Mouse (Mus musculus): ENCODE data around the gene Oxct2a.
"Not testable (repeated sequence)": the region's sequence is repeated elsewhere in the genome, so short reads cannot be mapped to it uniquely, and the experiment has no call there.

The Oxct2a gene

GRCm38 (mm10) chr4:123311845-123312244, 11.6 kb downstream of the Oxct2a start:
- no peak for DNase-seq

DNA sequence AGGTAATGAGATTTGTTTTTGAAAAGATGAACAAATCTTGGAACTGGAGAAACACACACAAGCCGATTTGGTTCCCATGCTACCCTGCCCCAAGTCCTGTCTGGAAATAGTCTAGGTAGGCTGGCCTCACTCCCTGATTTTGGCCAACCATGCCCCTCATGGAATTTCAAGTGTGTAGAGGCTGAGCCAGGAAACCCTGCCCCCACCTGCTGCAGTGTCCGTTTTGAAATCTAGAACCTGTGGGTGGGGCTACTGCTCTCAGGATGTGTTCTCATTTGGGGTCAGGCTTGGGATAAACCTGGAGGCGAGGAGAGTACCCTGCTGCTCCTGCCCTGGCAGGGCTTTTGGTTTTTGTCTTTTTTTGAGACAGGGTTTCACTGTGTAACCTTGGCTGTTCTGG, 15.1 kb downstream of the Oxct2a start:
- no peak for DNase-seq

DNA sequence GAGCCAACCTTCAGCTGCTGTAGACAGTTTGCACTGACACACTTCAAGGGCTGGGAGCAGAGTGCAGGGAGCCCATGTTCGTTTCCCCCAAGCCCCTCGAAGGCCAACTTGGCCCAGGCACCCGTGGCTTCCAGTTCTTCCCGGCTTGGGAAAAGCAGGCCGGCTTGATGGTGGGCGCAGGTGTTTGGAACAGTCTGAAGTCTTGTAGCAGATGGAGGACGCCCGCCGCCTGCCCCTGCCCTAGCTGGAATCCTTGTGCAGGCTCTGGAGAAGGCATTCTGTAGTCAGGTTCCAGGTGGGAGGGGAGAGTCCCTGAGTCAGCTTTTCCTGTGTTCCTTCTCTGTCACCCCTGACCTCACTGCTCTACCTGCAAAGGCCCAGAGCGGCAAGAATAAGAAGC, 16.4 kb downstream of the Oxct2a start:
- no peak for DNase-seq

DNA sequence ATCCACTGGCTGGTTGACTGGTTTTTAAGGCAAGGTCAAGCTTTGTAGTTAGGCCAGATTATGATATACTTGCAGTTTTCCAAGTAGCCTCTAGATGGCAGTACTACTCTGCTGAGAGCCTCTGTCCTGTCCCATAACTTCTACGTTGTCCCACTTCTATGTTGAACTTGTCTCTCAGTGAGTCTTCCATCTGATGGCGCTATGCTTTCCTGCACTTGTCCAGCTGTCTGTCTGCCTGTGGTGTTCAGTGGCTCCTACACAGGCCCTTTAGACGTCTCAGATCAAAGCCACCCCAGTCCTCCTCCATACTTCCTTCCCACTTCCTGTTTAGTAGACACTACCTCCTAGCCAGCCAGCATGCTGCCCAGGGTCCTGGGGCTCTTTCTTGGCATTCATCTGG, 17.6 kb downstream of the Oxct2a start:
- peak in 1 of 2 experiments; percentile 34 for DNase-seq

- peak; percentile 58 to 64 for DNase-seq
Measured at GRCm38 (mm10) chr4:123298980-123299670, 24.3 kb downstream of the Oxct2a start.

DNA sequence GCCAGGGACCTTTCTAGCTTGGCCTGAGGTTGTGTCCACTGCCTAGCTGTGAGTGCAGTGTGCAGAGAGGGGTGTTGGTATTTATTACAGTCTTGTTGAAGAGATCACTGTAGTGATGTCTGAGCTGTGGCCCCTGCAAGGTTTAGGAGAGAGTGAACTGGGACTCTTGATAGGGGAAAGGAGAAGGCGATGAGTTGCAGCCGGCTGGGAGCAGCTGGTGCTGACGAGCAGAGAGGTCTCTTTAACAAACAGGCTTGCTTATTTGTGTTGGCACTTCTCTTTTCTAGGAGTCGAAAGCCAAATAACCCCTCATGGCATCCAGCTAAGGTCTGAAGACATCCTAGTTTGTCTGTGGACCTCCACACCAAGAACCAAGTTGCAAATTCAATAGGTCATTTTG, 25.2 kb downstream of the Oxct2a start:
- DNase-seq = no peak

- DNase-seq = no peak
Measured at GRCm38 (mm10) chr4:123297195-123297960, 26.1 kb downstream of the Oxct2a start.

GRCm38 (mm10) chr4:123296148-123296534, 27.3 kb downstream of the Oxct2a start:
- DNase-seq = no peak

DNA sequence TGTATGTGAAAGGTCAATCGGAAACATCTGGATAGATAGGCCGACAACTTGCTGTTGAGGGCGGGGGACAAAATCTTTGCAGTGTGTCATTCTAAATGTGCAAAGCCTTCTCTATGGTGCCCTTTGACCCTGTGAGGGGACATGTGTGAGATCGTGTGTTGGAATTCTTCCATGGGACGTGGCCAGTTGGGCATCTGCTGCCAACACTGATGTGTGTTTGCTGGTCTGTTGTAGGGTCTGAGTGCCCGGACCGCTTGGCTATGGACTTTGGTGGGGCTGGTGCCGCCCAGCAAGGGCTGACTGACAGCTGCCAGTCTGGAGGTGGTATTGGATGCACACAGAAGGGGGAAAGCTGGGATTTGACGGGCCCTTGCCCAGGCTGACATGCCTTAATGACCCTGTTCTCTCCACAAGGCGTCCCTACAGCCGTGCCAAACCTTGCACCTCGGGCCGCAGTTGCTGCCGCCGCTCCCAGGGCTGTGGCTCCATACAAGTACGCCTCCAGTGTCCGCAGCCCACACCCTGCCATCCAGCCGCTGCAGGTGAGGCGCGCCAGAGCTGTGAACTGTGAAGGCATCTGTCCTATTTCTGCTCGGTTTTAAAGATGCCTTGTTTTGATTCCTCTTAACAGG, 27.8 kb downstream of the Oxct2a start:
- DNase-seq = no peak

DNA sequence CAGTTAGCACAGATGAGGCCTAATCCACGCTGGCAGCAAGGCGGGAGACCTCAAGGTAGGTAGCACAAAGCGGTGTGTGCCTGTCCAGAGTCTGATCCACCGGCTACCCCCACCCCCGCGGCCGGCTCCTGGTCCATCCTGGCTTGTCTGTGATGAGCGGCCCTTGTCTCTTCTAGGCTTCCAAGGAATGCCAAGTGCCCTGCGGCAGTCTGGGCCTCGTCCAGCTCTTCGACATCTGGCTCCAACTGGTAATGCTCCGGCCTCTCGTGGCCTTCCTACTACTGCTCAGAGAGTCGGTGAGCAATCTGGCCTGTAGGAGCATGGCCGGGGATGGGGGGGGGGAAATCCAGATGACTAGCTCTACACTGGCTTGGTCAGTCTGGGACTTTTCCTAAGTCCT, 28.4 kb downstream of the Oxct2a start:
- not testable (repeated sequence) for DNase-seq

DNA sequence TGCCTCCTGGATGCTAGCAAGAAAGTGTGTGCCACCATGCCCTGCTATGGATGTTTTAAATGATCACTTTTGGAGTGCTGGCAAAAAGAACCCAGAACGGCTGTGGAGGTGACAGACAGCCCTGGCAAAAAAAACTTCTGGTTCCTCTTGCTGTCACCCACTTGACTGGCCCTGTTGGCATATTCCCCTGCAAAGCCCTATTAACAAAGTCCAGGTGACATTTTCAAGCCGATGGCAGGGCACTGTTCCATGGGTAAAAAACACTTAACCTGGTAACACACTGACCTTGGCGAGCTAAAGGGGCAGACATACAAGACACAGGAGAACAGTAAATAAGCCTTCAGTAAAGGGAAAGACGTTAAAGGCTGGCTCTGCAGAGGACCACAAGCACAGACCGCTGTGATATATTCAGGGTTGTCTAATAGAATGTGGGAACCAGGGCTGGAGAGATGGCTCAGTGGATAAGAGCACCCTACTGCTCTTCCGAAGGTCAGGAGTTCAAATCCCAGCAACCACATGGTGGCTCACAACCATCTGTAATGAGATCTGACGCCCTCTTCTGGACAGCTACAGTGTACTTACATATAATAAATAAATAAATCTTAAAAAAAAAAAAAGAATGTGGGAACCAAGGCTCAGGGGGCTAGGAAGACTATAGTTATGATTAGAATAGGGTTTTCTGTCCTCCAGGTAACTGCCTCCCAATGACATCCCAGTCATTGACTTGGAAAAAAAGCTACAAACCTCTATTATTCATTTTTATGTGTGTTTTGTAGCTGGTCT, 29.6 kb downstream of the Oxct2a start:
- DNase-seq = no peak

GRCm38 (mm10) chr4:123292989-123293388, 30.4 kb downstream of the Oxct2a start:
- no peak for DNase-seq

DNA sequence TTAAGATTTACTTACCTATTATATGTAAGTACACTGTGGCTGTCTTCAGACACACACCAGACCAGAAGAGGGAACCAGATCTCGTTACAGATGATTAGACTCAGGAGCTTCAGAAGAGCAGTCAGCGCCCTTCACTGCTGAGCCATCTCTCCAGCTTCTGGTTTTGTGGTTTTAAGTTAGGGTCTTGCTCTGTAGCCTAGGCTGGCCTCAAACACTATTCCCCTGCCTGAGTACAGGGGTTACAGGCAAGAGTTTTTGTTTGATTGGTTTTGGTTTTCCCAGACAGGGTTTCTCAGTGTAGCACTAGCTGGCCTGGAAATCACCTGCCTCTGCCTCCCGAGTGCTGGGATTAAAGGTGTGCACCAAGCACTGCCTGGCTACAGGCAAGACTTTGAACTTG, 31.0 kb downstream of the Oxct2a start:
- DNase-seq = no peak

DNA sequence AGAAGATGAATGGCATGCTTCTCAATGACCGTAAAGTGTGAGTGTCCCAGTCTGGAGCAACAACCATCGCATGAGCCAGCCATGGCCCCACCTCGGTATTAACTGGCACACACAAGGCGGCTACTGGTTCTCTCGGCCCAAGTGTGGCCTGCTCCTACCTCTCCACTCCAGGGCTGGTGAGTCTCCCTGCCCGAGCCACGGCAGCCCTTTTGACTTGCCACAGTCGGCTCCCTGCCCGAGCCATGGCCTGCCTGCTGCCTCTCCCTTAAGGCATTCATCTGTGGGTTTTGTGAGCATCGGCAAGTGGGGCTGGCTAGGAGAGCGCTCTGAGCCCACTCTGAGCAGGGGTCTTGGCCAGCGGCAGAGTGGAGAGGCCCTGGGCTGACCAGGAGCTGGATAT, 34.4 kb downstream of the Oxct2a start:
- DNase-seq = no peak

DNA sequence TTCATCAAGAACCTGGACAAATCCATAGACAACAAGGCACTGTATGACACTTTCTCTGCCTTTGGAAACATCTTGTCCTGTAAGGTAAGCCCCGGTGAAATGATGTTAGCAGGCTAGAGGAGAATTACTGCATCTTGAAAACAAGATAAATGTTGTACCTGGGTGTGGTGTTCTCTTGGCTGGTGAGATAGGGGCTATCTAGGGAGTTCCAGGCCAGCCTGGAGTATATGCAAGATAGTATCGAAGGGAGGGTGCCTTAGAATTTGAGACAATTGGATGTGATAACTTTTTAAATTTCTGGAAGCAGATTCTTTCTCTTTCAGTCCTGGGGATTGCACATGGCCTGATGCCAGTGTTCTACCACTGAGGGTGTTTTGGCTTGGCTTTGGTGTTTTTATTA, 36.6 kb downstream of the Oxct2a start:
- DNase-seq = no peak

- DNase-seq = no peak
Measured at GRCm38 (mm10) chr4:123284731-123285624, 38.5 kb downstream of the Oxct2a start.

GRCm38 (mm10) chr4:123283675-123284064, 39.8 kb downstream of the Oxct2a start:
- peak in 1 of 2 experiments; percentile 19 for DNase-seq

DNA sequence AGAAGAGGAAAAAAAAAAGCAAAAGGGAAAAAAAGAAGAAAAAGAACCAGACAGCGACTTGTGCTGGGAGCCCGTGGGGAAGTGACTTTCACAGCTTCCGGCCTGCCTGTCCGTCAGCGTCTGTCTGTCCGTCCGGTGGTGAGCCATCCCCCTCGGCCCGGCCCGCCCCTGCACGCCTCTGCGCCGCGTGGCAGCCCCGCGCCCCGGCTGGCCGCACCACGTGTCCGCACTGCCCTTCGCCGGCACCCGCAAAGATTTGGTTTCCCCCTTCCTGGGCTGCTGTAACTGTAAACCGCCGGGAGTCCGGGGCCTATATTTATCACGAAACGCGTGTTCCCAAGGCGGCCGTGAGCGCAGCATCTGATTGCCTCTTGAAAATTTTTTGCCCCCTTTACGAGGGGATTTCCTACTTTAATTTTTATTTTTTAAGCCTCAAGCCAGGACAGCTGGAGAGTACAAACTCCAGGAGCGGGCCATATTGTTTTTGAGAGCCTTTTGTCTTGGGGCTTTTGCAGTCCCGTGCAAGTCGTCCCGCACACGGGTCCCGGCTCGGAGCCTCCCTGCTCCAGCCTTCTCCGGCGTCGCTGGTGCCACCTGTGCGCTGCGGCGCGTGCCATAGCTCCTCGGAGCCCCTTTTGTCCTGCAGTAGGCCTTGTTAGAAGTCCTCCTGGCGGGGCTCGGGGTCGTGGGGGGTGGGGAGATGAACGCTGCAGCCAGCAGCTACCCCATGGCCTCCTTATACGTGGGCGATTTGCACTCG, 40.3 kb downstream of the Oxct2a start:
- DNase-seq = peak in 1 of 2 experiments; percentile 20

- DNase-seq = peak; percentile 90 to 91
Measured at GRCm38 (mm10) chr4:123282500-123282899, 40.9 kb downstream of the Oxct2a start.

DNA sequence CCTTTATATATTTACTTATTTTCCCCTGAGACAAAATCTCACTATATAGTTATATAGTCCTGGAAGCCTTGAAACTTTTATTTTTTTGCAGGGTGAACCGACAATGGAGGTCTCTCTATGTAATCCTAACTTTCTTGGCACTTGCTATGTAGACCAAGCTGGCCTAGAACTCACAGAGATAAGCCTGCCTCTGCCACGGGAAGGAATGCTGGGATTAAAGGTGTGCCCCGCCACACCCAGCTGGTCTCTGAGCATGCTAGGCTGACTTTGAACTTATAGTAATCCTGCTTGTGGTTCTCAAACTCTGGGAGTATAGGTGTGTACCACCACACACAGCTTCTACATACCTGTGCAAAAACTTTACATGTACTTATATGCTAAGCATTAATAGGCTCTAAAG, 43.3 kb downstream of the Oxct2a start:
- no peak for DNase-seq

Measured in cerebellum, postnatal 36 days (tissue).